ENCODE assay signal across 24 mouse cellular contexts in genomic region chr7:4542013-4542412, GRCm38 (mm10). TPM values are rescaled to one million over a fixed set of nuclear protein-coding genes. Genes with fewer than 3 reads are reported as not detected.
DNase-seq lines count a peak whose midpoint lies in the region; ATAC-seq and TF ChIP-seq lines count a peak whose summit lies in the region.
"Had no signal": no experiment of that assay in that cellular context is flagged by ENCODE, and none has a peak within 500 bp of the region (broad histone marks: within the 10 kb centered on the region; RNA-seq: fewer than 3 reads in every experiment).

No protein-coding gene starts in this region.

- ATAC-seq in heart, embryonic 11.5 days (replicated peaks; ENCODE audit: insufficient number of reproducible peaks, low FRiP score, low TSS enrichment): no peak
- ATAC-seq in liver, embryonic 12.5 days: peak; percentile 46; the same call in 1 of the 2 replicates
- ATAC-seq in hindbrain, embryonic 14.5 days (ENCODE audit: low FRiP score): no peak
- ATAC-seq: forebrain, embryonic 16.5 days; hindbrain, postnatal 0 days; lung, postnatal 0 days; Patski had no signal

- H3K4me3 ChIP-seq in heart, embryonic 10.5 days: no peak overlapping the region
- no peak overlapping the region for H3K4me3 ChIP-seq in heart, embryonic 11.5 days (ENCODE audit: low read depth, low read length)
- no peak overlapping the region for H3K4me3 ChIP-seq in thymus, adult 2 months (ENCODE audit: control insufficient read depth, insufficient read depth, low read length)
- H3K4me3 ChIP-seq in liver, embryonic 12.5 days: peak overlapping the region; percentile 24
- no peak overlapping the region for H3K4me3 ChIP-seq in hindbrain, embryonic 14.5 days (replicated peaks; ENCODE audit: low read length)

- no peak for TF ChIP-seq POLR2A in thymus, adult 2 months (IDR thresholded peaks at IDR 0.05; ENCODE audit: control insufficient read depth, extremely low read depth, insufficient read depth, low read length, poor library complexity)

- H3K9ac ChIP-seq in heart, embryonic 11.5 days (ENCODE audit: low read depth, low read length): no peak overlapping the region
- no peak overlapping the region for H3K9ac ChIP-seq in liver, embryonic 12.5 days
- no peak overlapping the region for H3K9ac ChIP-seq in hindbrain, embryonic 14.5 days

- no peak for TF ChIP-seq CTCF in thymus, adult 2 months (IDR thresholded peaks at IDR 0.05; ENCODE audit: borderline replicate concordance, control insufficient read depth, extremely low read depth, insufficient read depth, low read length, poor library complexity)

- 24% methylated on average over 17 of the region's 17 CpGs for WGBS in heart, embryonic 10.5 days
- WGBS in heart, embryonic 11.5 days (ENCODE audit: insufficient replicate concordance): 31% methylated on average over 17 of the region's 17 CpGs
- WGBS in thymus, adult 2 months: 64% methylated on average over 17 of the region's 17 CpGs
- 42% methylated on average over 17 of the region's 17 CpGs for WGBS in liver, embryonic 12.5 days (ENCODE audit: insufficient replicate concordance)
- WGBS in hindbrain, embryonic 14.5 days: 38% methylated on average over 17 of the region's 17 CpGs

- H3K36me3 ChIP-seq in heart, embryonic 10.5 days: no peaks in the 10 kb centered on the region
- H3K36me3 ChIP-seq in heart, embryonic 11.5 days (ENCODE audit: control insufficient read depth, insufficient read depth, low read length): no peaks in the 10 kb centered on the region
- no peaks in the 10 kb centered on the region for H3K36me3 ChIP-seq in thymus, adult 2 months (ENCODE audit: control insufficient read depth, insufficient read depth, low read length)
- H3K36me3 ChIP-seq in liver, embryonic 12.5 days: no peaks in the 10 kb centered on the region
- H3K36me3 ChIP-seq in hindbrain, embryonic 14.5 days (replicated peaks; ENCODE audit: control insufficient read depth, insufficient read depth): peaks cover 51% of the 10 kb centered on the region

- peaks cover 11% of the 10 kb centered on the region for H3K4me1 ChIP-seq in heart, embryonic 10.5 days
- H3K4me1 ChIP-seq in heart, embryonic 11.5 days (ENCODE audit: control insufficient read depth, insufficient read depth, low read length): peaks cover 6% of the 10 kb centered on the region
- no peaks in the 10 kb centered on the region; the same call in 1 of the 2 replicates for H3K4me1 ChIP-seq in thymus, adult 2 months (replicated peaks; ENCODE audit: control insufficient read depth, insufficient read depth, low read length)
- H3K4me1 ChIP-seq in liver, embryonic 12.5 days: peaks cover 1% of the 10 kb centered on the region
- H3K4me1 ChIP-seq in hindbrain, embryonic 14.5 days (replicated peaks; ENCODE audit: control insufficient read depth, insufficient read depth, low read length): peaks cover 15% of the 10 kb centered on the region

- peaks cover 14% of the 10 kb centered on the region for H3K27me3 ChIP-seq in heart, embryonic 10.5 days (ENCODE audit: insufficient read depth, poor library complexity, severe bottlenecking)
- H3K27me3 ChIP-seq in heart, embryonic 11.5 days (ENCODE audit: control insufficient read depth, insufficient read depth, low read length): 0 out of 2 replicates have a peak, but pooled peaks cover 2% of the 10 kb centered on the region
- no peaks in the 10 kb centered on the region for H3K27me3 ChIP-seq in thymus, adult 2 months (ENCODE audit: control insufficient read depth, insufficient read depth, low read length)
- H3K27me3 ChIP-seq in liver, embryonic 12.5 days (replicated peaks): peaks cover 21% of the 10 kb centered on the region
- H3K27me3 ChIP-seq in hindbrain, embryonic 14.5 days (ENCODE audit: control insufficient read depth, insufficient read depth, low read length): no peaks in the 10 kb centered on the region

- intact Hi-C loops in left cerebral cortex, postnatal 36 days (cut with DNase I): no loop called here

- H3K4me2 ChIP-seq in heart, embryonic 11.5 days: no peak overlapping the region
- peak overlapping the region; percentile 29 for H3K4me2 ChIP-seq in liver, embryonic 12.5 days
- H3K4me2 ChIP-seq in hindbrain, embryonic 14.5 days (replicated peaks): no peak overlapping the region

- no peak overlapping the region for H3K27ac ChIP-seq in heart, embryonic 10.5 days
- no peak overlapping the region for H3K27ac ChIP-seq in heart, embryonic 11.5 days (ENCODE audit: low read depth, low read length)
- H3K27ac ChIP-seq in thymus, adult 2 months (ENCODE audit: control insufficient read depth, insufficient read depth, low read length): no peak overlapping the region
- no peak overlapping the region for H3K27ac ChIP-seq in liver, embryonic 12.5 days
- H3K27ac ChIP-seq in hindbrain, embryonic 14.5 days: no peak overlapping the region
- H3K27ac ChIP-seq: hindbrain, postnatal 0 days had no signal

- DNase-seq in heart, embryonic 10.5 days (ENCODE audit: low spot score): peak; percentile 74
- DNase-seq in thymus, postnatal 25 days: peak; percentile 21
- no peak for DNase-seq in thymus, adult 2 months
- no peak for DNase-seq in left cerebral cortex, postnatal 36 days (ENCODE audit: low spot score in 2 of 2)
- DNase-seq in hindbrain, embryonic 14.5 days (ENCODE audit: low spot score): no peak
- DNase-seq in cerebellum, adult 18-20 months: no peak
- DNase-seq: adrenal gland, postnatal 25 days; cerebellum, adult 11 months; cerebellum, postnatal 25 days; embryo, embryonic 11 days; kidney, adult 11 months; kidney, postnatal 10 days; layer of hippocampus, postnatal 36 days; midbrain, embryonic 14.5 days; thymus, adult 18-20 months had no signal

- no peaks in the 10 kb centered on the region for H3K9me3 ChIP-seq in heart, embryonic 10.5 days
- no peaks in the 10 kb centered on the region for H3K9me3 ChIP-seq in heart, embryonic 11.5 days (replicated peaks; ENCODE audit: control insufficient read depth, low read length)
- no peaks in the 10 kb centered on the region for H3K9me3 ChIP-seq in liver, embryonic 12.5 days (replicated peaks)
- no peaks in the 10 kb centered on the region for H3K9me3 ChIP-seq in hindbrain, embryonic 14.5 days (ENCODE audit: control insufficient read depth, low read length)

RNA-seq across cellular contexts. Expression of gene Syt5, which starts 5.3 kb away (rescaled TPM):
- 1.0 and 2.8 TPM in 2 replicates for polyA plus RNA-seq in heart, embryonic 10.5 days (2016; fragmentation: Nextera tagmentation; extraction: Ambion mirVana)
- 0.77 and 1.3 TPM in 2 replicates for polyA plus RNA-seq in heart, embryonic 11.5 days (2014; fragmentation: Nextera tagmentation; extraction: Ambion mirVana)
- polyA plus RNA-seq in thymus, adult 2 months (2012; rRNA removed): 0.39 and 0.54 TPM in 2 replicates
- polyA plus RNA-seq in liver, embryonic 12.5 days (2016; fragmentation: Nextera tagmentation; extraction: Ambion mirVana): 0.84 and 1.3 TPM in 2 replicates
- total RNA-seq in left cerebral cortex, postnatal 36 days (2021): 100 to 1,000 TPM; 263 to 298 TPM
- 77.0 and 90.9 TPM in 2 replicates for polyA plus RNA-seq in hindbrain, embryonic 14.5 days (2014; fragmentation: Nextera tagmentation; extraction: Ambion mirVana)
- total RNA-seq: hematopoietic stem cell, adult 5-6 weeks; liver, adult 2 months; megakaryocyte progenitor cell, adult 5-6 weeks had no signal
- polyA plus RNA-seq: liver, adult 2 months had no signal

RNA-seq across cellular contexts. Expression of gene Dnaaf3, which starts 9.8 kb away (rescaled TPM):
- polyA plus RNA-seq in heart, embryonic 10.5 days (2016; fragmentation: Nextera tagmentation; extraction: Ambion mirVana): 0.63 and 0.65 TPM in 2 replicates
- polyA plus RNA-seq in heart, embryonic 11.5 days (2014; fragmentation: Nextera tagmentation; extraction: Ambion mirVana): 0.19 and 0.44 TPM in 2 replicates
- 8.3 and 9.8 TPM in 2 replicates for polyA plus RNA-seq in thymus, adult 2 months (2012; rRNA removed)
- 0.24 and 0.26 TPM in 2 replicates for polyA plus RNA-seq in liver, embryonic 12.5 days (2016; fragmentation: Nextera tagmentation; extraction: Ambion mirVana)
- under 1 TPM; 0.27 to 0.34 TPM for total RNA-seq in left cerebral cortex, postnatal 36 days (2021)
- polyA plus RNA-seq in hindbrain, embryonic 14.5 days (2014; fragmentation: Nextera tagmentation; extraction: Ambion mirVana): 1.0 and 1.5 TPM in 2 replicates

RNA-seq across cellular contexts. Expression of gene Tnni3, which starts 18.0 kb away (rescaled TPM):
- 960 and 1,463 TPM in 2 replicates for polyA plus RNA-seq in heart, embryonic 10.5 days (2016; fragmentation: Nextera tagmentation; extraction: Ambion mirVana)
- 1,570 and 1,662 TPM in 2 replicates for polyA plus RNA-seq in heart, embryonic 11.5 days (2014; fragmentation: Nextera tagmentation; extraction: Ambion mirVana)
- 79.0 and 1,187 TPM in 2 replicates for polyA plus RNA-seq in thymus, adult 2 months (2012; rRNA removed)
- polyA plus RNA-seq in liver, embryonic 12.5 days (2016; fragmentation: Nextera tagmentation; extraction: Ambion mirVana): 1.7 and 1.8 TPM in 2 replicates
- under 1 TPM in 1 of 2 experiments, not detected in 1; 0.52 TPM for total RNA-seq in left cerebral cortex, postnatal 36 days (2021)
- 0.36 and 0.46 TPM in 2 replicates for polyA plus RNA-seq in hindbrain, embryonic 14.5 days (2014; fragmentation: Nextera tagmentation; extraction: Ambion mirVana)
- total RNA-seq: hindbrain, postnatal 0 days; liver, adult 2 months had no signal

RNA-seq across cellular contexts. Expression of gene Tnnt1, which starts 25.8 kb away (rescaled TPM):
- polyA plus RNA-seq in heart, embryonic 10.5 days (2016; fragmentation: Nextera tagmentation; extraction: Ambion mirVana): 97.0 and 167 TPM in 2 replicates
- 260 and 262 TPM in 2 replicates for polyA plus RNA-seq in heart, embryonic 11.5 days (2014; fragmentation: Nextera tagmentation; extraction: Ambion mirVana)
- polyA plus RNA-seq in thymus, adult 2 months (2012; rRNA removed): 1.8 TPM in 2 replicates
- polyA plus RNA-seq in liver, embryonic 12.5 days (2016; fragmentation: Nextera tagmentation; extraction: Ambion mirVana): 13.7 and 17.9 TPM in 2 replicates
- 1 to 10 TPM; 5.9 to 9.4 TPM for total RNA-seq in left cerebral cortex, postnatal 36 days (2021)
- 1.8 and 3.9 TPM in 2 replicates for polyA plus RNA-seq in hindbrain, embryonic 14.5 days (2014; fragmentation: Nextera tagmentation; extraction: Ambion mirVana)
- polyA plus RNA-seq: Patski had no signal

RNA-seq across cellular contexts. Expression of gene Ppp1r12c, which starts 40.5 kb away (rescaled TPM):
- polyA plus RNA-seq in heart, embryonic 10.5 days (2016; fragmentation: Nextera tagmentation; extraction: Ambion mirVana): 30.9 and 46.0 TPM in 2 replicates
- polyA plus RNA-seq in heart, embryonic 11.5 days (2014; fragmentation: Nextera tagmentation; extraction: Ambion mirVana): 32.9 and 33.4 TPM in 2 replicates
- 136 and 162 TPM in 2 replicates for polyA plus RNA-seq in thymus, adult 2 months (2012; rRNA removed)
- polyA plus RNA-seq in liver, embryonic 12.5 days (2016; fragmentation: Nextera tagmentation; extraction: Ambion mirVana): 41.1 and 42.9 TPM in 2 replicates
- total RNA-seq in left cerebral cortex, postnatal 36 days (2021): 100 to 1,000 TPM; 142 to 168 TPM
- polyA plus RNA-seq in hindbrain, embryonic 14.5 days (2014; fragmentation: Nextera tagmentation; extraction: Ambion mirVana): 50.1 and 54.7 TPM in 2 replicates

Comparison
In these comparisons a context has a peak if more than half of its experiments do, and no peak if none do; other contexts are left out.
1. DNase-seq: peak in heart, embryonic 10.5 days (single experiment) and thymus, postnatal 25 days (single experiment); none in thymus, adult 2 months (single experiment), left cerebral cortex, postnatal 36 days (0 of 2), hindbrain, embryonic 14.5 days (single experiment) and cerebellum, adult 18-20 months (0 of 2).
2. RNA of gene Syt5, which starts 5.3 kb away (polyA plus RNA-seq): 77.0 to 90.9 TPM in hindbrain, embryonic 14.5 days; 1.0 to 2.8 TPM in heart, embryonic 10.5 days, 0.77 to 1.3 TPM in heart, embryonic 11.5 days, 0.84 to 1.3 TPM in liver, embryonic 12.5 days and 0.39 to 0.54 TPM in thymus, adult 2 months; every median in the first group is over 10 times any median in the second.
3. RNA of gene Tnni3, which starts 18.0 kb away (polyA plus RNA-seq): 1,570 to 1,662 TPM in heart, embryonic 11.5 days, 79.0 to 1,187 TPM in thymus, adult 2 months and 960 to 1,463 TPM in heart, embryonic 10.5 days; 1.7 to 1.8 TPM in liver, embryonic 12.5 days and 0.36 to 0.46 TPM in hindbrain, embryonic 14.5 days; every median in the first group is over 10 times any median in the second.